Mouse (Mus musculus) megakaryocyte progenitor cell, adult 5-6 weeks (primary cell): ENCODE measurements around the gene Rab27a. TPM values are rescaled to one million over a fixed set of nuclear protein-coding genes. Genes with fewer than 3 reads are reported as not detected.
"Not testable (repeated sequence)": the region's sequence is repeated elsewhere in the genome, so short reads cannot be mapped to it uniquely, and the experiment has no call there.

Experiments
- ATAC-seq: replicated peaks from 2 replicates; pipeline ENCODE4 v1.8.0; 2016; ENCODE audit warnings: mild to moderate bottlenecking, moderate TSS enrichment, inconsistent platforms; ENCODE audit not compliant: poor library complexity
- total RNA-seq, 2 experiments: library from RNA; stranded (forward) in 1 of 2; stranded (reverse) in 1 of 2; fragments of 157-497, 149-512 nt in 1 of 2; fragments of 200-1000 nt in 1 of 2; gene quantifications; 2 replicates each; pipeline versions ENCODE4 v1.2.3 to v1.2.4; 2015 to 2017

Rab27a gene
- total RNA-seq, 2 experiments from 2014 or later: 65.1 to 179 TPM

- no peak for ATAC-seq
These were observed 550 bp downstream of the Rab27a start for GRCm38 (mm10) chr9:73045204-73045603.

- ATAC-seq: no peak
These were observed 1.1 kb downstream of the Rab27a start for GRCm38 (mm10) chr9:73045711-73046110.

- ATAC-seq: no peak
These were observed 3.3 kb downstream of the Rab27a start for GRCm38 (mm10) chr9:73047906-73048305.

GRCm38 (mm10) chr9:73048927-73049326 lies 4.3 kb downstream of the Rab27a start:
- no peak for ATAC-seq

GRCm38 (mm10) chr9:73049833-73050232 lies 5.2 kb downstream of the Rab27a start:
- ATAC-seq: no peak

- ATAC-seq: no peak
These were observed 6.0 kb downstream of the Rab27a start for GRCm38 (mm10) chr9:73050606-73051005.

GRCm38 (mm10) chr9:73055441-73055911 lies 10.8 kb downstream of the Rab27a start:
- no peak for ATAC-seq

- ATAC-seq: peak; percentile 67
These were observed 14.6 kb downstream of the Rab27a start for GRCm38 (mm10) chr9:73059224-73059623.

- ATAC-seq: no peak
These were observed 19.1 kb downstream of the Rab27a start for GRCm38 (mm10) chr9:73063621-73064290.

- ATAC-seq: no peak
These were observed 22.4 kb downstream of the Rab27a start for GRCm38 (mm10) chr9:73067086-73067485.

- ATAC-seq: peak; percentile 40
These were observed 23.6 kb downstream of the Rab27a start for GRCm38 (mm10) chr9:73068230-73068679.

- peak; percentile 12; the same call in 1 of the 2 replicates for ATAC-seq
These were observed 24.0 kb downstream of the Rab27a start for GRCm38 (mm10) chr9:73068688-73069087.

GRCm38 (mm10) chr9:73070971-73071659 lies 26.5 kb downstream of the Rab27a start:
- peak; percentile 47 for ATAC-seq

GRCm38 (mm10) chr9:73072426-73072825 lies 27.8 kb downstream of the Rab27a start:
- ATAC-seq: peak; percentile 53

GRCm38 (mm10) chr9:73073169-73073568 lies 28.5 kb downstream of the Rab27a start:
- 0 out of 2 replicates have a peak, but pooled peaks have one; percentile 20 for ATAC-seq

- not testable (repeated sequence) for ATAC-seq
These were observed 34.7 kb downstream of the Rab27a start for GRCm38 (mm10) chr9:73079349-73079748.

GRCm38 (mm10) chr9:73079801-73080325 lies 35.2 kb downstream of the Rab27a start:
- no peak for ATAC-seq

- ATAC-seq: no peak
These were observed 37.8 kb downstream of the Rab27a start for GRCm38 (mm10) chr9:73082291-73083000.

- ATAC-seq: no peak
These were observed 39.3 kb downstream of the Rab27a start for GRCm38 (mm10) chr9:73083956-73084355.

- ATAC-seq: peak; percentile 40
These were observed 41.2 kb downstream of the Rab27a start for GRCm38 (mm10) chr9:73085845-73086244.

GRCm38 (mm10) chr9:73087121-73087520 lies 42.5 kb downstream of the Rab27a start:
- peak; percentile 10; the same call in 1 of the 2 replicates for ATAC-seq
